Mouse (Mus musculus) C3H10T1/2 (cell line): ENCODE results near the gene Cfap300. TPM values are rescaled to one million over a fixed set of nuclear protein-coding genes. Genes with fewer than 3 reads are reported as not detected.

Source experiments
- polyA plus RNA-seq, 2 experiments: library from polyadenylated mRNA; unstranded; fragments of >200 nt; fragmentation: generic; extraction: Trizol; gene quantifications; one replicate each; pipeline ENCODE4 v1.2.1; 2012; ENCODE audit warnings: missing spikeins in 2 of 2

The Cfap300 gene
- polyA plus RNA-seq: 1 to 10 TPM in 1 of 2 experiments, under 1 TPM in 1; 0.43 to 3.4 TPM

DNA sequence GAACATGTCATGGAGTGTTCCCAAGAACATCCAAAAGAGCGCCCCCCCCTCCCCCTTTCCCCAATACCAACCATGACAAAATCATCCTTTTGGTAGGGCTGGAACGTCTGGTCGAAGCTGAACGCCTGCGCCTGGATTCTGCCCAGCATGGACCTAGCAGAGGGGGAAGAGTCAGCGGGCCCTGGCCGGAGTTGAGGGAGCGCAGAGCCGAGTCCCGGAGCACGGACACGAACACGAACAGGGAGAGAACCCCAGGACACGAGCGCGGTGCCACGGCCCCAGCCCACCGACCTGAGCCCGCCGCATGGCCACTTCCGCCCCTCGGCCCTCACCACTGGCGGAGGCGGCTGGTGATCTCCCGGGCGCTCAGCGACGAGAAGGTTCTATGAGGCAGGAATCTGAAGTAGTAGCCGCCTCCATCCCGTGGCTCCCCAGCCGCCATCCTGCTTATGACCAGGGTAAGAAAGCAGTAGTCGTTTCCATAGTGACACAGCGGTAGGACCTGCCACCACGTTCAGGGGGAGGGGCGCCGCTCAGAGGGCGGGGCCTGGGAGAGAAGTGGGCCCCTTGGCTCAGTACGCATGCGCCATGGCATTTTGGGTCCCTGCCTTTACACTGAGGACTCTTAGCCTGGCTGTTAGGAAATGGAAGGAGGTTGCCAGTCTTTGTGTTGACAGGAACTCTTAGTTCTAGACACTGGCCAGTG is at the start of gene Cfap300:
TSS of gene Cfap300 (minus strand) at position 486 of the 706 bp plus-strand sequence.

GRCm38 (mm10) chr9:8004370-8004991 is 38.1 kb downstream of the Cfap300 start, which contains the start of gene Yap1:
TSS of gene Yap1 (minus strand) at chr9:8004596.

Other genes with a start within 250 kb of the Cfap300 start
- gene Birc2, start 205.8 kb downstream of the Cfap300 start, polyA plus RNA-seq: 1 to 10 TPM in 1 of 2 experiments, under 1 TPM in 1; 0.20 to 6.0 TPM
- gene Birc3, start 169.6 kb downstream of the Cfap300 start, polyA plus RNA-seq: 1 to 10 TPM in 1 of 2 experiments, under 1 TPM in 1; 0.46 to 6.4 TPM
- gene Yap1, start 38.2 kb downstream of the Cfap300 start, polyA plus RNA-seq: 10 to 100 TPM in 1 of 2 experiments, 1 to 10 TPM in 1; 5.4 to 33.2 TPM
- under 1 TPM; 0.06 to 0.32 TPM for gene Cep126, start 91.5 kb upstream of the Cfap300 start, polyA plus RNA-seq